Mouse (Mus musculus) midbrain, embryonic 12.5 days (tissue): ENCODE results near the gene Uhmk1. TPM values are rescaled to one million over a fixed set of nuclear protein-coding genes. Genes with fewer than 3 reads are reported as not detected.

ENCODE experiments used
- ATAC-seq: fragments of 200-750 bp; cut with Nextera tagmentation; 2 replicates; pipeline ENCODE4 v1.8.0; 2017; ENCODE audit warnings: low read depth, moderate TSS enrichment, moderate library complexity; ENCODE audit not compliant: low FRiP score
- H3K27ac ChIP-seq: fragments of 300-500 bp; sonication (generic); replicated peaks from 2 replicates; pipeline ENCODE4 v1.5.1; 2016; ENCODE audit warnings: mild to moderate bottlenecking
- H3K27me3 ChIP-seq: fragments of 300-500 bp; sonication (generic); 2 replicates; pipeline ENCODE4 v1.6.1; 2016; ENCODE audit warnings: mild to moderate bottlenecking
- H3K36me3 ChIP-seq: fragments of 300-500 bp; sonication (generic); 2 replicates; pipeline ENCODE4 v1.6.1; 2016
- H3K4me1 ChIP-seq: fragments of 300-500 bp; sonication (generic); 2 replicates; pipeline ENCODE4 v1.6.1; 2016
- H3K4me2 ChIP-seq: fragments of 300-500 bp; sonication (generic); replicated peaks from 2 replicates; pipeline ENCODE4 v1.6.1; 2016; ENCODE audit warnings: mild to moderate bottlenecking, moderate library complexity
- H3K4me3 ChIP-seq: fragments of 300-500 bp; sonication (generic); 2 replicates; pipeline ENCODE4 v1.5.1; 2016; ENCODE audit warnings: mild to moderate bottlenecking
- H3K9ac ChIP-seq: fragments of 300-500 bp; sonication (generic); replicated peaks from 2 replicates; pipeline ENCODE4 v1.6.1; 2016; ENCODE audit warnings: mild to moderate bottlenecking, moderate library complexity
- H3K9me3 ChIP-seq: fragments of 300-500 bp; sonication (generic); 2 replicates; pipeline ENCODE4 v1.6.1; 2016; ENCODE audit warnings: mild to moderate bottlenecking
- WGBS: fragments of 180-500 bp; shearing (Covaris S2); methylation state at CpG from one replicate; pipeline ENCODE4 v1.1.7; 2016; 5-methylcytosine and 5-hydroxymethylcytosine counted together
- polyA plus RNA-seq: library from polyadenylated mRNA; unstranded; fragments of >200 nt; fragmentation: Nextera tagmentation; extraction: Ambion mirVana; gene quantifications from 2 replicates; pipeline ENCODE4 v1.2.1, GENCODE M21; 2016

Uhmk1 gene
- polyA plus RNA-seq, 1 experiment from 2014 or later, result 13.7 TPM

DNA sequence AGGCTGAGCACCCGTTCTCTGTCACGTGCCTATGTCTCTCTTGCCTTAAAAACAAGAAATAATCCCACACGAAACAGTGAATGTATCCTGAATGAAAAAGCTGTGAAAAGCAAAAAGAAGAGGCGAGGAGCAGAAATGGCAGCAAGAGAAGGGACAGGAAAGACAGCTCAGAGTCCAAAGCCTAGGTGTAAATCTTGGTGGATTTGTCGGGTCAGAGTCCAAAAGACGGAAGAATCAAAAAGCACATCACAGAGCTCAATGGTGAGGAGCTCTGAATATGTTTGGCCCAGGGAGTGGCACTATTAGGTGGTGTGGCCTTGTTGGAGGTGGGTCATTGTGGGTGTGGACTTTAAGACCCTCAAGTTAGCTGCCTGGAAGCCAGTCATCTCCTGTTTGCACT is 8.8 kb downstream of the Uhmk1 start:
- WGBS, result 93% methylated on average over 6 of the region's 6 CpGs

DNA sequence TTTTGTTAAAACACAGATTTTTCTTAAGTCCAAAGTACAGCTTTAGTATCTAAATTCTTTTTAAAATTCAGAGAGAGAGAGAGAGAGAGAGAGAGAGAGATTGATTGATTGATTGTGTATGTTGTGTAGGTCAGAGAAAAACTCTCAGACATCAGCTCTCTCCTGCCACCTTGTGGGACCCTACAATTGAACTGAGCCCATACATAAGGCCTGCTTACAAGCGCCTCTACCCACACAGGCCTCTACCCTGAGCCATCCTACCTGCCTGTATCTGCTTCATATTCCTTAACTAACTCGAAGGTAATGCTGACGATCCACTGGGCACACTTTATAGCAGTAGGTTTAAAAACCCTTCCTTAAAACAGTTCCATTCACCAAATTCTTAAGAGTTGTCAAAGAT is 14.8 kb downstream of the Uhmk1 start:
- no peak overlapping the region for H3K4me3 ChIP-seq
- no peaks in the 10 kb centered on the region for H3K27me3 ChIP-seq
- H3K36me3 ChIP-seq, result peaks cover 79% of the 10 kb centered on the region
- no peak overlapping the region for H3K27ac ChIP-seq
- no peak overlapping the region for H3K4me2 ChIP-seq
- ATAC-seq, result no peak
- H3K9ac ChIP-seq, result no peak overlapping the region
- no peaks in the 10 kb centered on the region for H3K4me1 ChIP-seq
- WGBS, result 80% methylated on average over 3 of the region's 3 CpGs
- no peaks in the 10 kb centered on the region for H3K9me3 ChIP-seq

More for the DNA sequence above, 8.8 kb downstream of the Uhmk1 start:
- H3K4me2 ChIP-seq, result no peak overlapping the region
- no peaks in the 10 kb centered on the region for H3K9me3 ChIP-seq
- no peaks in the 10 kb centered on the region for H3K27me3 ChIP-seq
- no peak overlapping the region for H3K4me3 ChIP-seq
- H3K4me1 ChIP-seq, result no peaks in the 10 kb centered on the region
- no peak for ATAC-seq
- no peak overlapping the region for H3K9ac ChIP-seq
- H3K27ac ChIP-seq, result no peak overlapping the region
- peaks cover 85% of the 10 kb centered on the region for H3K36me3 ChIP-seq

DNA sequence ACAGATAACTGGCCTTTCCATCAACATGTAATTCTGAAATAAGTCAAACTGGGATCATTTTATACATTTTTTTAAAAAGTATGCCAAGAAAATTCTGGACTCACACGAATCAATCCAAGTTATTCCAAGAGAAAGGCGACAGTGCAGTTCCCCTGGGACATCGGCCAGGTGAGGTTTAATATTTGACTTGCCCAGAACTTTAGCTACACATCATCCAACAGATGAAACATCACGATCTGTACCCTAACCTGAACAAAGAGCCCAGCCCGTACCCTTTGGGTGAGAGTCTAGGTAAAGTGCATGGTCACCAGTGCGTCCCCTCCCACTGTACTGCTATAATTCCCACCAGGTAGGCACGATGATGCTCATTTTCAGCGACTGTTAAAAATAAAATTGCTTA is 19.0 kb downstream of the Uhmk1 start:
- whole genome bisulfite sequencing, result 96% methylated on average over 8 of the region's 8 CpGs

DNA sequence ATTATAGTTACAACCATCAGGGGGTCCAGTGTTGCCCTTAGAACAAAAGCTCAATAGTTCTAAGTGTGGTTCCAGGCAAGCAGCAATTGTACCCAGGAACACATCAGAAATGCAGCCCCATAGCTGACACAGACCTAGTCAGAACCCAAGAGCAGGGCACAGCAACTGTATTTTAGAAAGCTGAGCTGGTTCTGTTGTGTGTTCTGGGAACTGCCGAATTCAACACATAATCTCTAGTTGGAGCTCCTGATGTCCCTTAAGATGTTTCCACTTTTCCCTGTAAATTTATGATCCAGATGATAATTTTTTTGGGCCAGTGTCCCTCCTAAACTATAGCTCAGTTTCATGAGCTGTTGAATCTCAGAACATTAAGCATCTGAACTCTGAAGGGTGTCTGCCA is 23.3 kb downstream of the Uhmk1 start:
- no peak for ATAC-seq
- H3K27ac ChIP-seq, result no peak overlapping the region
- H3K4me3 ChIP-seq, result no peak overlapping the region
- H3K4me2 ChIP-seq, result no peak overlapping the region
- no peaks in the 10 kb centered on the region for H3K4me1 ChIP-seq
- WGBS, result 89% methylated on average over 1 of the region's 1 CpGs
- H3K27me3 ChIP-seq, result no peaks in the 10 kb centered on the region
- no peaks in the 10 kb centered on the region for H3K9me3 ChIP-seq
- no peak overlapping the region for H3K9ac ChIP-seq
- H3K36me3 ChIP-seq, result peaks cover 43% of the 10 kb centered on the region

More for the DNA sequence above, 19.0 kb downstream of the Uhmk1 start:
- ATAC-seq, result no peak
- H3K4me2 ChIP-seq, result no peak overlapping the region
- peaks cover 78% of the 10 kb centered on the region for H3K36me3 ChIP-seq
- H3K27me3 ChIP-seq, result no peaks in the 10 kb centered on the region
- H3K9me3 ChIP-seq, result no peaks in the 10 kb centered on the region
- no peaks in the 10 kb centered on the region for H3K4me1 ChIP-seq
- H3K4me3 ChIP-seq, result no peak overlapping the region
- H3K9ac ChIP-seq, result no peak overlapping the region
- no peak overlapping the region for H3K27ac ChIP-seq

DNA sequence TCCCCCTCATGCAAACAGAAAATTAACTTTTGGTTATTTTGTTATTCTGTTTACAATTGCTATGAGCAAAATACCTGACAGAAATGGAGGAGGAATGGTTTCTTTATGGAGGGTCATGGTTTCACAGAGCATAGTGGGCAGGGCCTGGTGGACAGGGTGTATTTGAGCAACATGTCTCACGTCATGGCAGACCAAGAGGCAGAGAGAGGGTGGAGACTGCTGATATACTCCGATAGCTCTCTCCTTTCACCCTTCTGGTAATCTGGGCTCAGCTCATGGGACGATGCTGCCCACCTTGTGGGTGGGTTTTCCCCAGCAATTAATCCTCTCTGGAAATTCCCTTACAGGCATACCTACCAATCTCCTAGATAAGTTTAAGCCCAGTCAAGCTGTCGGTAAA is 25.0 kb downstream of the Uhmk1 start:
- no peak overlapping the region for H3K4me3 ChIP-seq
- ATAC-seq, result no peak
- 87% methylated on average over 4 of the region's 4 CpGs for WGBS
- no peaks in the 10 kb centered on the region for H3K9me3 ChIP-seq
- H3K4me2 ChIP-seq, result no peak overlapping the region
- H3K27me3 ChIP-seq, result no peaks in the 10 kb centered on the region
- peaks cover 28% of the 10 kb centered on the region for H3K36me3 ChIP-seq
- H3K4me1 ChIP-seq, result no peaks in the 10 kb centered on the region
- no peak overlapping the region for H3K27ac ChIP-seq
- no peak overlapping the region for H3K9ac ChIP-seq

DNA sequence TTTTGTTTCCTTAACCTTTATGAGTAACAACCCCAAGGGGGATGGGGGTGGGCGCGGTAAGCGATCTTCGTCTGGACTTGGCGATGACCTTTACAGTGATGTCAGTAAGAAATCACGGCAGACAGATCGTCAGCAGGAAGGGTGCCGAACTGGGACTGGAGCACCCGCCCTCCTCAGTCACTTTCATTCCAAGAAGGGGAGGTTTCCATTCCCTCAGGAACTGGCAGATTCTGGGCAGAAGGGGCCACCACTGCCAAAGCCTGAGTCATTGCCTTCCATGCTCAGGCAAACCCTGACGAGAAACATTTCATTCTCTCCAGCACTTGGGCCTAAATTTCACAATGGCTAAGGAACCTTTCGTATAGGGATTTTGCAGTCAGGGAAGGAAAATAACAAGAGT is 26.6 kb downstream of the Uhmk1 start:
- no peak overlapping the region for H3K4me2 ChIP-seq
- whole genome bisulfite sequencing, result 88% methylated on average over 11 of the region's 11 CpGs
- no peak overlapping the region for H3K4me3 ChIP-seq
- H3K27ac ChIP-seq, result no peak overlapping the region
- H3K4me1 ChIP-seq, result no peaks in the 10 kb centered on the region
- no peak overlapping the region for H3K9ac ChIP-seq
- H3K36me3 ChIP-seq, result peaks cover 12% of the 10 kb centered on the region; the same call in 1 of the 2 replicates
- no peak for ATAC-seq
- H3K9me3 ChIP-seq, result no peaks in the 10 kb centered on the region
- H3K27me3 ChIP-seq, result no peaks in the 10 kb centered on the region

DNA sequence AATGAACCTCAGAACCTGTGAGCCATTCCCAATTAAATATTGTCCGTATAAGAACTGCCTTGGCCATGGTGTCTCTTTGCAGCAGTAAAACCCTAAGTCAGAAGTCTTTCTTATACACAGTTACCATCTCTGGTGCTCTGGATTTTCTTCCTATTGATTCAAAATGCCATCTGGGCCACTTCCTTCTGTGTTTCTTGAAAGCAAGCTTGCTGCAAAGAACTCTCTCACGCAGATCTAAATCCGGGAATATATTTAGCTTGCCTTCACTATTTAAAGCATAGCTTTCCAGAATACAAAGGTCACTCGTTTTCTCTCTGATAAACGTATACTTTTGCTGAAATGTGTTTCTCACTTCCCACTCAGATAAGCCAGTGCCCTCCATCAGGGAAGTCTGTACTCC is 28.7 kb downstream of the Uhmk1 start:
- Histone ChIP-seq H3K36me3 (no peaks in the 10 kb centered on the region), H3K4me3 (no peak overlapping the region), H3K27me3 (no peaks in the 10 kb centered on the region), H3K4me2 (no peak overlapping the region), H3K27ac (no peak overlapping the region), H3K9me3 (no peaks in the 10 kb centered on the region), H3K9ac (no peak overlapping the region), H3K4me1 (no peaks in the 10 kb centered on the region)
- WGBS, result 90% methylated on average over 5 of the region's 5 CpGs
- no peak for ATAC-seq

DNA sequence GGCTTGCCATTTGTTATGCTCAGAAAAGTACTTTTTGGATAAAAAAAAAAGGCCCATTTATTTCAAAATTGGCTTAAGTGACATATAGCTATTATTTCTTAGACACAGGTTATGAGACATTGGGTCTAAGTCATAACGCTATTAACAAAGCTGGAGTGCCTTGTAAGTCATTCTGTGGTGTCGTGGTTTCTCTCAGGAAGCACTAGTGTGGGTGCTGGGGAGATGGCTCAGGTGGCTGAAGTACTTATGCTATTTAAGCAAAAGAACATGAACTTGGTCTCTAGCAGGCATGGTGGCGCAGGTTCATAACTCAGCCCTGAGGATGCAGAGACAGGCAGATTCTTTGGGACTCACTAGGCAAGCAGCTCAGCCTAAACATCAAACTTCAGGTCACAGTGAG is 30.1 kb downstream of the Uhmk1 start:
- Histone ChIP-seq H3K9ac (no peak overlapping the region), H3K4me2 (no peak overlapping the region), H3K27ac (no peak overlapping the region), H3K9me3 (no peaks in the 10 kb centered on the region), H3K4me1 (no peaks in the 10 kb centered on the region), H3K4me3 (no peak overlapping the region), H3K36me3 (no peaks in the 10 kb centered on the region), H3K27me3 (no peaks in the 10 kb centered on the region)
- no peak for ATAC-seq
- 89% methylated on average over 3 of the region's 3 CpGs for WGBS

DNA sequence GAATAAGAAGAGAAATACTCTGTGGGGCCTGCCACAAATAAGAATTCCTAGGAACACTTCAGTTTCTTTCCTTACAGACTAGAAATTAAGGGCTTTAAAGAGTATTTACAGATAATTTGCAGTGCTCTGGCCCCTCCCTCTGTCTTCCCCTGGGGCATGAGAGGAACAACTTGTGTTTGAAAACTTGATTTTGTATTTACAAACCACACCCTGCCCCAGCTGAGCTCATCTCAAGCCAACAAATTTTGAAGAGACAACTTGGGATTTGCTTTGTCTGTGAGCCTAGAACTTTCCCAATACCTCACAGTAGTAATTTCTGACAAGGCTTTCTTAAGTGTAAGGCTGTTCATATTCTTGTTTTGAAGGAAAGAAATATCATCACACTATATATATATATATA is 32.5 kb downstream of the Uhmk1 start:
- Histone ChIP-seq H3K27me3 (no peaks in the 10 kb centered on the region), H3K9ac (no peak overlapping the region), H3K9me3 (no peaks in the 10 kb centered on the region), H3K4me3 (no peak overlapping the region), H3K4me1 (no peaks in the 10 kb centered on the region), H3K36me3 (no peaks in the 10 kb centered on the region), H3K4me2 (no peak overlapping the region), H3K27ac (no peak overlapping the region)
- ATAC-seq, result no peak

DNA sequence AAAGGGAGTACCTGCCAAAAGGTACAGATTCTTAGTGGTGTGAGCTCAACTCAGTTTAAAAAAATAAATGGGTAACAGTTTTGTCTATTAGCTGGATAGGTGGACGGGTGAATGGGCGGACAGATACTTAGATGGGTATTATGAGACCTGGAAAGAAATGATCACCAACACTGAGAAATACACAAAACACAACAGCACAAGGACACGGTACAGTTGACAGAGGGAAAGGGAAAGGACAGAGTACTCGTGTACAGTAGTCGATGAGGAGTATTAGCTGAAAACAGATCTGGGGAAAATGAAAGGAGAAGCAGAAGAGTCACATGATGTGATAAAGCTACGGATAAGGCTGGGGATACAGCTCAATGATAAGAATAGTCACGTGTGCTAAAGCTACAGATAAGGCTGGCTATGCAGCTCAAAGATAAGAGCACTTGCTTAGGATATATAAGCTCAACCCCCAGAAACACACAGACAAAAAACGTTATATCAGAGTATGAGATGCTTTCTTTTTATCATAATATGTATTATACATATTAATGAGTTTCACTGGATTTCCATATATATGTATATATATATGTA is 38.4 kb downstream of the Uhmk1 start:
- no peak overlapping the region for H3K27ac ChIP-seq
- H3K4me3 ChIP-seq, result no peak overlapping the region
- H3K27me3 ChIP-seq, result no peaks in the 10 kb centered on the region
- no peaks in the 10 kb centered on the region for H3K9me3 ChIP-seq
- no peaks in the 10 kb centered on the region for H3K36me3 ChIP-seq
- no peak overlapping the region for H3K4me2 ChIP-seq
- no peak for ATAC-seq
- H3K4me1 ChIP-seq, result peaks cover 11% of the 10 kb centered on the region
- 85% methylated on average over 8 of the region's 8 CpGs for WGBS
- no peak overlapping the region for H3K9ac ChIP-seq

DNA sequence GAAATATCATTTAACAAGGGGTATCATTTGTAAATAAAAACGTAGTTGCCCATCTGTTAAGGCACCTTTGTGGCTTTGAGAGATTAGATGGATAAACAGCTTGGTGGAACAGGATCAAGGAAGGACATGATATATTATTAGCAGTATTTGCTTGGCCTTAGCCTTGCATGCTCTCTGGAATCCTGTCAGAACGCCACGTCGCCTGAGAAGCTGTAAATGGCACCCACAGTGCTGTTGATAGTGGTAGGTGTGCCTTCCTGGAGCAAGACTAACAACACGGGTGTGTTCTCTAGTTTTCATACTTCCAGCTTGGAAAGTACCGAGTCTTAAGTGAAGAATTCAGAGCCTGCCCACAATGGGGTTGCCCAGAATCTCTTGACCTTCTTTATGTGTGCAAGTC is 39.3 kb downstream of the Uhmk1 start:
- H3K36me3 ChIP-seq, result no peaks in the 10 kb centered on the region
- 0 out of 2 replicates have a peak overlapping the region, but pooled peaks have one; percentile 13 for H3K4me2 ChIP-seq
- H3K9me3 ChIP-seq, result no peaks in the 10 kb centered on the region
- WGBS, result 44% methylated on average over 6 of the region's 6 CpGs
- no peak overlapping the region for H3K27ac ChIP-seq
- no peak for ATAC-seq
- H3K4me1 ChIP-seq, result peaks cover 11% of the 10 kb centered on the region
- no peak overlapping the region for H3K4me3 ChIP-seq
- no peaks in the 10 kb centered on the region for H3K27me3 ChIP-seq
- no peak overlapping the region for H3K9ac ChIP-seq

DNA sequence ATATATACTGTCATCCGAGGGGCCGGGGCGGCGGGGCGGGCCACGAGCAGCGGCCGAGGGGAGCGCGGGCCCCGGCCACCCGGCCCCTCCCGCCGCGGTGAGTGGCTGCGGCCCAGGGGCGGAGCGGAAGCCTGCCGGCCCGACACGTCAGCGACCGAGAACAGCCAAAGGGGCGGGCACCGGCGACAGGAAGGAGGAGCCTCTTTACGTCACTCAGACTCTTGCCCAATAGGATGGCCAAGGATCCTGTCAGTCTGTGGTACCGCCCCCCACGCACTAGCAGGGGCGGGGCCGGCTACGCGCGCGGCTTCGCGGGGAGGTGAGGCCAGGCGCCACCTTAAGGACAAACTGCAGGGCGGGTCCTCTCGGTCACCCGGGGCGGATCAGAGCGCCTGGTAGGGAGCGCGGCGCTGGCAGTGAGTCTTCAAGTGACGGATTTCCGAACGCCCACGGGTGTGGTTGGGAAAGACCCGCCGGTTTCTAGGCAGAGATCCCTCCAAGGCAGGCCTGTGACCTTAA is 40.3 kb downstream of the Uhmk1 start, which contains the start of gene Uap1:
Uap1 (minus strand) TSS at position 144 of the 519 bp plus-strand sequence.
- ATAC-seq, result peak; percentile 100
- peak within 1 kb of the TSS; percentile 81 for H3K4me2 ChIP-seq
- under 1% methylated on average over 47 of the region's 52 CpGs for WGBS
- H3K36me3 ChIP-seq, result no peaks in the 10 kb centered on the region
- H3K9me3 ChIP-seq, result no peaks in the 10 kb centered on the region
- H3K27ac ChIP-seq, result peak within 1 kb of the TSS; percentile 84
- peak within 1 kb of the TSS; percentile 84 for H3K4me3 ChIP-seq
- peaks cover 11% of the 10 kb centered on the region for H3K4me1 ChIP-seq
- H3K27me3 ChIP-seq, result no peaks in the 10 kb centered on the region
- peak within 1 kb of the TSS; percentile 93 for H3K9ac ChIP-seq
